Mouse (Mus musculus) CD8-positive naive resting alpha-beta T cell, adult 2 months (primary cell): ENCODE measurements around the gene Cdk1.
A peak's percentile ranks its signal among the peaks of the same experiment; 100 is the strongest.

Experiments used
- DNase-seq, 2 experiments: peaks; one replicate each; pipeline ENCODE4 v3.0.0; 2022; ENCODE audit warnings: low read depth in 2 of 2, low spot score in 2 of 2

Cdk1 gene

GRCm38 (mm10) chr10:69309109-69309508 is 43.6 kb downstream of the Cdk1 start:
- DNase-seq, result no peak

GRCm38 (mm10) chr10:69307067-69307466 is 45.7 kb downstream of the Cdk1 start:
- no peak for DNase-seq

GRCm38 (mm10) chr10:69306205-69306604 is 46.5 kb downstream of the Cdk1 start:
- peak; percentile 5 to 19 for DNase-seq

- no peak for DNase-seq
Measured at GRCm38 (mm10) chr10:69305600-69305999, 47.1 kb downstream of the Cdk1 start.

- DNase-seq, result no peak
Measured at GRCm38 (mm10) chr10:69304819-69305218, 47.9 kb downstream of the Cdk1 start.

GRCm38 (mm10) chr10:69302667-69303066 is 50.1 kb downstream of the Cdk1 start:
- no peak for DNase-seq

GRCm38 (mm10) chr10:69299985-69300384 is 52.8 kb downstream of the Cdk1 start:
- no peak for DNase-seq

- DNase-seq, result no peak
Measured at GRCm38 (mm10) chr10:69295919-69296318, 56.8 kb downstream of the Cdk1 start.

GRCm38 (mm10) chr10:69290736-69291135 is 62.0 kb downstream of the Cdk1 start:
- no peak for DNase-seq

GRCm38 (mm10) chr10:69288720-69289119 is 64.0 kb downstream of the Cdk1 start:
- DNase-seq, result no peak

- DNase-seq, result no peak
Measured at GRCm38 (mm10) chr10:69288086-69288485, 64.7 kb downstream of the Cdk1 start.

- DNase-seq, result no peak
Measured at GRCm38 (mm10) chr10:69286939-69287338, 65.8 kb downstream of the Cdk1 start.
